Mouse (Mus musculus) limb, embryonic 12.5 days (tissue): ENCODE results near the gene Hhipl1. TPM values are rescaled to one million over a fixed set of nuclear protein-coding genes. Genes with fewer than 3 reads are reported as not detected.

Source experiments
- ATAC-seq: fragments of 200-750 bp; cut with Nextera tagmentation; 2 replicates; pipeline ENCODE4 v1.8.0; 2017; ENCODE audit warnings: low read depth, moderate TSS enrichment; ENCODE audit not compliant: insufficient number of reproducible peaks, insufficient read depth, low FRiP score, low TSS enrichment
- H3K27ac ChIP-seq: fragments of 300-500 bp; sonication (generic); 2 replicates; pipeline ENCODE4 v1.5.1; 2016; ENCODE audit warnings: mild to moderate bottlenecking, moderate library complexity
- H3K27me3 ChIP-seq: fragments of 300-500 bp; sonication (generic); 2 replicates; pipeline ENCODE4 v1.6.1; 2016; ENCODE audit warnings: mild to moderate bottlenecking, moderate library complexity
- H3K36me3 ChIP-seq: fragments of 300-500 bp; sonication (generic); 2 replicates; pipeline ENCODE4 v1.6.1; 2016; ENCODE audit warnings: mild to moderate bottlenecking, moderate library complexity
- H3K4me1 ChIP-seq: fragments of 300-500 bp; sonication (generic); replicated peaks from 2 replicates; pipeline ENCODE4 v1.6.1; 2016
- H3K4me2 ChIP-seq: fragments of 300-500 bp; sonication (generic); 2 replicates; pipeline ENCODE4 v1.6.1; 2016; ENCODE audit warnings: mild to moderate bottlenecking, moderate library complexity
- H3K4me3 ChIP-seq: fragments of 300-500 bp; sonication (generic); replicated peaks from 2 replicates; pipeline ENCODE4 v1.5.1; 2016; ENCODE audit warnings: mild to moderate bottlenecking
- H3K9ac ChIP-seq: fragments of 300-500 bp; sonication (generic); replicated peaks from 2 replicates; pipeline ENCODE4 v1.6.1; 2016; ENCODE audit warnings: mild to moderate bottlenecking, moderate library complexity
- H3K9me3 ChIP-seq: fragments of 300-500 bp; sonication (generic); 2 replicates; pipeline ENCODE4 v1.6.1; 2016; ENCODE audit warnings: mild to moderate bottlenecking, moderate library complexity
- WGBS: fragments of 180-500 bp; shearing (Covaris S2); methylation state at CpG from one replicate; pipeline ENCODE4 v1.1.7; 2016; 5-methylcytosine and 5-hydroxymethylcytosine counted together
- polyA plus RNA-seq: library from polyadenylated mRNA; unstranded; fragments of >200 nt; fragmentation: Nextera tagmentation; extraction: Ambion mirVana; gene quantifications from 2 replicates; pipeline ENCODE4 v1.2.1, GENCODE M21; 2016

The Hhipl1 gene
- polyA plus RNA-seq, 1 experiment from 2014 or later, result 0.53 TPM

GRCm38 (mm10) chr12:108367909-108368308, 61.8 kb downstream of the Hhipl1 start:
- Histone ChIP-seq H3K4me1 (peaks cover 54% of the 10 kb centered on the region), H3K4me3 (no peak overlapping the region)
- WGBS, result 72% methylated on average over 2 of the region's 2 CpGs

DNA sequence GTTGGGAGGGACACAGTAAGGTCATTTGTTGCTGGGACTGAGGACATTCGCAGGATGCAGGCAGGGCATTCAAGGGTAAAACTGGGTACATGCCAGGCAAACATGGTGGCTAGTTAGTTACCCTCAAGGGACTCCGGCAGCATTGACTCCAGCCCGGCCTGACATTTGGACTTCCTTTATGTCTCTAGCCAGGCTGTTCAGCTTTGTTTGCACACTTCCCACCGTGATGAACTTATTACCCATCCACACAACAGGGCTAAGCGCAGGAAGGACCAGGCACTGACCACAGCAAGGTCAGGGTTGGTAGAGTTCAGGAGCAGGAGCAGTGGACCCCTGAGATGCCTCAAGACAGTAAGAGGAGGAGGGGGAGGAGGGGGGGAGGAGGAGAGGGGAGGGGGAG, 62.9 kb downstream of the Hhipl1 start:
- peaks cover 58% of the 10 kb centered on the region for H3K4me1 ChIP-seq
- no peaks in the 10 kb centered on the region for H3K9me3 ChIP-seq
- no peaks in the 10 kb centered on the region for H3K36me3 ChIP-seq
- 70% methylated on average over 5 of the region's 5 CpGs for WGBS
- no peak overlapping the region for H3K4me2 ChIP-seq
- no peak for ATAC-seq
- no peak overlapping the region for H3K4me3 ChIP-seq
- H3K27me3 ChIP-seq, result no peaks in the 10 kb centered on the region
- H3K27ac ChIP-seq, result no peak overlapping the region
- H3K9ac ChIP-seq, result no peak overlapping the region

More at GRCm38 (mm10) chr12:108367909-108368308, 61.8 kb downstream of the Hhipl1 start:
- no peak overlapping the region for H3K9ac ChIP-seq
- H3K27ac ChIP-seq, result no peak overlapping the region
- H3K4me2 ChIP-seq, result no peak overlapping the region
- no peaks in the 10 kb centered on the region for H3K27me3 ChIP-seq
- H3K36me3 ChIP-seq, result no peaks in the 10 kb centered on the region
- H3K9me3 ChIP-seq, result no peaks in the 10 kb centered on the region
- ATAC-seq, result no peak

DNA sequence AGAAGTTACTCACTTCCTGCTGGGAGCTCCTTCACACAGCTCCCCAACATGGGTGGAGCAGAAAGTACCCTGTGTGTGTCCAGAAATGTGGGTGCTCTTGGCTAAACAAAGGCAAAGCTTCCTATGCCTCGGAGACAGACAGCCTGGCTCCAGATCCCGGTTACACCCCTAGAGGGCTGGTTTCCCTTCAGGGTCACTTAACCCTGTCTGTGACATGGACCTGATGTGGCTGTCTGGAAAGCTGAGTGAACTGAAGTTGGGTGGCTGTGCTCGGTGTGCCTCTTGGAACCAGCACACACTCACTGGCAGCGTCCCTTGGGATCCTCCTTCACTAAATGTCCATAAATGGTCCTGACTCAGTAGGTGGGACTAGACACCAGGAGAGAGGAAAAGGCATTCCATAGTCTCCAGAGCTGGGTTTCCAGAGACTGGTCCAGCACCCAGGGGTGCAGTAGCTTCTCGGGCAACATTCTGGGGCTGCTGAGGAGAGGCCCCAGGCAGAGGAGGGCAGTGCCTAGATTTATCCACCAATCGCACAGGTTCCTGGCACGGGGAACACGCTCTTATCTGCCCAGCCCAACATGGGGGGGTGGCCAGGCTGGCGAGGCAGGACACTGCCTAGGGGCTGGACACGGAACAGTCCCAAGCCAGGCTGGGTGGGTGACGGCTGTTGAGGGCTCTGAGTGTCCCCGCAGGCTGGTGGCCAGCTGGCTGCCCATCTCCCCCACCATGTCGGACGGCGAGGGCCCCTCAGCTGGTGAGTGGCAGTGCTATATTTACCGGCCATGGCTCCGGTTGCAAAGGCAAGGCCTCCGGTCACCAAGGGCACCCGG, 64.7 kb downstream of the Hhipl1 start, which contains the start of gene Eml1:
Gene Eml1 (plus strand): TSS at position 362 of the 833 bp plus-strand sequence.
- no peaks in the 10 kb centered on the region for H3K27me3 ChIP-seq
- H3K36me3 ChIP-seq, result no peaks in the 10 kb centered on the region
- no peak within 1 kb of the TSS for H3K4me2 ChIP-seq
- 0 out of 2 replicates have a peak within 1 kb of the TSS, but pooled peaks have one; percentile 84 for H3K27ac ChIP-seq
- 73% methylated on average over 19 of the region's 19 CpGs for WGBS
- peak; percentile 26; the same call in 1 of the 2 replicates for ATAC-seq
- peaks cover 65% of the 10 kb centered on the region for H3K4me1 ChIP-seq
- H3K9me3 ChIP-seq, result no peaks in the 10 kb centered on the region
- no peak within 1 kb of the TSS for H3K4me3 ChIP-seq
- no peak within 1 kb of the TSS for H3K9ac ChIP-seq

GRCm38 (mm10) chr12:108371429-108371765, 65.3 kb downstream of the Hhipl1 start:
- H3K36me3 ChIP-seq, result no peaks in the 10 kb centered on the region
- H3K9ac ChIP-seq, result no peak overlapping the region
- 71% methylated on average over 6 of the region's 6 CpGs for WGBS
- H3K9me3 ChIP-seq, result no peaks in the 10 kb centered on the region
- H3K4me1 ChIP-seq, result peaks cover 67% of the 10 kb centered on the region
- no peak for ATAC-seq
- H3K4me2 ChIP-seq, result no peak overlapping the region
- H3K27me3 ChIP-seq, result no peaks in the 10 kb centered on the region
- 0 out of 2 replicates have a peak overlapping the region, but pooled peaks have one; percentile 84 for H3K27ac ChIP-seq
- no peak overlapping the region for H3K4me3 ChIP-seq

GRCm38 (mm10) chr12:108372241-108372640, 66.2 kb downstream of the Hhipl1 start:
- H3K9me3 ChIP-seq, result no peaks in the 10 kb centered on the region
- no peak overlapping the region for H3K9ac ChIP-seq
- no peak overlapping the region for H3K4me3 ChIP-seq
- H3K27ac ChIP-seq, result peak overlapping the region; percentile 84
- no peaks in the 10 kb centered on the region for H3K27me3 ChIP-seq
- ATAC-seq, result no peak
- H3K4me1 ChIP-seq, result peaks cover 67% of the 10 kb centered on the region
- no peaks in the 10 kb centered on the region for H3K36me3 ChIP-seq
- 82% methylated on average over 17 of the region's 17 CpGs for WGBS
- H3K4me2 ChIP-seq, result no peak overlapping the region

DNA sequence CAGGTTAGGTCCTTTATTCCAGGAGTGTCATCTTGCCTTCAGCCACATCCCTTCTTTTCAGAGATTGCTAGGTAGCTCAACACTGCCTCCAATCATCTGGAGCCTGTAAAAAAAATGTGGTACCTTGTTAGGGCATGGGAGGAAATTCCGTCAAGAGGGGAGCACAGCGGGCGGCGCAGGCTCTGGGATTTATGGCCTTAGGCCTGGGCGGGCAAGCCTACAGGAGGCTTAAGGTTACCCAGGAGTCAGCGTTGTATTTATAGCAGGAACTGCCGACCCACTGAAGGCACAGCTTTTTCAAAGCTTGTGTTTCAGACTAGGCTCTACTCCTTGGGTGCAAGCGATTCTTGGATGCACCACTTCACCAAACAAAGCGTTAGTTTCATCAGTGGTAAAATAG, 67.5 kb downstream of the Hhipl1 start:
- Histone ChIP-seq H3K9me3 (no peaks in the 10 kb centered on the region), H3K4me1 (peaks cover 62% of the 10 kb centered on the region), H3K9ac (no peak overlapping the region), H3K36me3 (no peaks in the 10 kb centered on the region), H3K27ac (peak overlapping the region; percentile 84), H3K4me3 (no peak overlapping the region), H3K4me2 (no peak overlapping the region), H3K27me3 (no peaks in the 10 kb centered on the region)
- 14% methylated on average over 9 of the region's 9 CpGs for WGBS
- peak; percentile 58; the same call in 1 of the 2 replicates for ATAC-seq

DNA sequence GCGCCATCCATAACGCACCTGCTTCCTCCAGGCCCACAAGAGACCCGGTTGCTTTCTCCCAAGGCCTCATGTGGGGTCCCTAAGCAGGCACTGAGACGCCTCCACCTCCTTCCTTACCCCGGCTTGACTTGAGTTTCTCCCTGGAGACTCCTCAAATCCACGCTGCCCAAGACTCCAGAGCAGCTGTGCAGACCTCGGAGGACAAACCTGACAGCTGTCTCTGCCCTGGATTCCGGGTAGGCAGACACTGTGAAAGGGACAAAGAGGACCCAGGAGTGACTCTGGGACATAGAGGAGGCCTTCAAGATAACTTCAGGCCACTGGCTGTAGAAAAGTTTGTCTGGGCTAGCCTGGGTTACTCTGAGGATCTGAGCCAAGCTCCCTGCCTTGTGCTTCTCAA, 68.6 kb downstream of the Hhipl1 start:
- Histone ChIP-seq H3K4me1 (peaks cover 61% of the 10 kb centered on the region), H3K9ac (no peak overlapping the region; the same call in 1 of the 2 replicates), H3K4me2 (peak overlapping the region; percentile 2; the same call in 1 of the 2 replicates), H3K27me3 (no peaks in the 10 kb centered on the region), H3K4me3 (no peak overlapping the region), H3K36me3 (no peaks in the 10 kb centered on the region), H3K9me3 (no peaks in the 10 kb centered on the region), H3K27ac (peak overlapping the region; percentile 84; the same call in 1 of the 2 replicates)
- WGBS, result 75% methylated on average over 8 of the region's 8 CpGs
- no peak for ATAC-seq

DNA sequence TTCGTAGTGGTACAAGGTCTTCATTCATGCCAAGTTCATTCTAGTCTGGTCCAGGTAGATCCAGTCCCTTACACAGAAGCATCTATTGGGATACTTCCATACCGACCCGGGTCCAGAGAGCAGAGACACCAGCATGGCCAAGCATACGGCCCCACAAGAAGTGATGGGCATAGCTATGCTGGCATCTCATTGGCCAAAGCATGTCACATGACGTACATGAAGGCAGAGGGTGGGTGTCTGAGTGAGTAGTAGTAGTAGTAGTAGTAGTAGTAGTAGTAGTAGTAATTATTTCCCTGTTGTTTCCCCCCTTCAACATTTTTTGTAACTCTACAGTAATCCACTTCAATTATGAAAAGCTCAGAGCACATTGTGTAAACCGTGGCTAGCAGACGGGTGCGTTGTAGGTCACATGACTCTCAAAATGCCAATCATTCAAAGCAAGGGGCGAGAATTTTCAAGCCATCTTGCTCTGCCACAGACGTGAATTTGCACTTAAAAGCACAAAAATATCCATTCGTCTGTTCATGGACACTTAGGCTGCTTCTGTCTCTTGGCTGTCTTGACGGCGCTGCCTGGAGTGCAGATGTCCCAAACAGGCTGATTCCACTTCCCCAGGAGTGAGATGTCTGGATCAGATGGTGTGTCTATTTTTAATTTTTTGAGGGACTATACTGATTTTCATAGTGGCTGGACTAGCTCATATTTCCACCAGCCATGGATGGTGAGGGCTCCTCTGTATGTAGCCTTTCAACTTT, 72.5 kb downstream of the Hhipl1 start:
- H3K9me3 ChIP-seq, result no peaks in the 10 kb centered on the region
- 87% methylated on average over 13 of the region's 13 CpGs for WGBS
- H3K4me1 ChIP-seq, result peaks cover 25% of the 10 kb centered on the region
- ATAC-seq, result no peak
- H3K36me3 ChIP-seq, result no peaks in the 10 kb centered on the region
- H3K4me2 ChIP-seq, result no peak overlapping the region
- H3K27ac ChIP-seq, result no peak overlapping the region
- H3K4me3 ChIP-seq, result no peak overlapping the region
- H3K9ac ChIP-seq, result no peak overlapping the region
- no peaks in the 10 kb centered on the region for H3K27me3 ChIP-seq

Other genes with a start within 250 kb of the Hhipl1 start
- gene Setd3, start 127.0 kb upstream of the Hhipl1 start, polyA plus RNA-seq, result 94.2 and 97.4 TPM in 2 replicates
- 3.3 and 3.9 TPM in 2 replicates for gene Ccnk, start 126.7 kb upstream of the Hhipl1 start, polyA plus RNA-seq
- 5.2 and 6.6 TPM in 2 replicates for gene Ccdc85c, start 30.8 kb upstream of the Hhipl1 start, polyA plus RNA-seq
- 2.9 and 4.6 TPM in 2 replicates for gene Cyp46a1, start 28.1 kb downstream of the Hhipl1 start, polyA plus RNA-seq
- 41.4 and 43.8 TPM in 2 replicates for gene Eml1, start 64.7 kb downstream of the Hhipl1 start, polyA plus RNA-seq
- gene Evl, start 248.4 kb downstream of the Hhipl1 start, polyA plus RNA-seq, result 72.6 and 74.4 TPM in 2 replicates